Mouse (Mus musculus): Measurements from ENCODE around the gene Slc17a9. TPM values are rescaled to one million over a fixed set of nuclear protein-coding genes. Genes with fewer than 3 reads are reported as not detected.

Gene Slc17a9
- polyA plus RNA-seq, 1 experiment from 2014 or later, result 8.1 TPM

DNA sequence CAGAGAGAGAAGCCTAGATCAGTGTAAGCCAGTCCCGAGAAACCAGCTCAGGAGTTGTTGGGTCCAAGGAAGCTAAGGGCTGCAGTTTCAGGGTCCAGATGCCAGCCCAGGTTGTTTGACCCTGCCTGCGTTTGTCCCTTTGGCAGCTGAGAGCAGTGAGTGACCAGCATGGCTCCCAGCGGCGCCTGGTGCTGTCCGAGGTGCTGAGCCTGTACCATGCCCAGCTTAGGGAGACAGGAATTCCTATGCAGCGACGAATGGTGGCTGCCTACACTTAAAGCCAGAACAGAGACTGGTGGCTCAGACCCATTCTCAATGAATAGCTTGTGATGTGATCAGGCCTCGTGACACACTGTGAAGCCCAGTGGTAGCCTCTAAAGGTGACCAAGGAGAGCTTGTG is 30.8 kb downstream of the Slc17a9 start:
- H3K4me2 ChIP-seq, result no peak overlapping the region
- H3K27ac ChIP-seq (replicated peaks), result no peak overlapping the region
- WGBS (ENCODE audit: insufficient replicate concordance), result 4% methylated on average over 8 of the region's 8 CpGs
- no peak for ATAC-seq (ENCODE audit: insufficient read depth)
- no peaks in the 10 kb centered on the region for H3K9me3 ChIP-seq (replicated peaks)
- peaks cover 11% of the 10 kb centered on the region for H3K27me3 ChIP-seq
- H3K9ac ChIP-seq, result no peak overlapping the region
- no peaks in the 10 kb centered on the region for H3K4me1 ChIP-seq (replicated peaks)
- H3K4me3 ChIP-seq (replicated peaks), result no peak overlapping the region
- no peaks in the 10 kb centered on the region for H3K36me3 ChIP-seq (replicated peaks)

DNA sequence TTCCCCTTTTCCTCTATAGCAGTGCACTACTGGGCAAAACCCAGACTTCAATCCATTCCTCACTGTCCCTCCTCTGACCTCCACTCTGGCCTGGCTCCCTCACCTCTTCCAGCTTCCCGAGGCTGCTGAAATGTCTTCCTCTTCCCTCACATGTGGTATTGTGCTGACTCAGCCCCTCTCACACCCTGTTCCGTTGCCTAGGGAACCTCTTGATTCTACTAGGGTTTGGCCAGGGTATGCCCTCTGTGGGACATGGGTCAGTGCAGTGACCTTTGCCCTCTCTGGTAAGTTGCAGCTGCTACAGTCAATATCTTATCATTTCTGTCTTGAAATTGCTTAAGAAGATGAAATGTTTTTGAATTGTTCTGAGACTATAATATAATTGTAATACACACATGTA is 31.7 kb downstream of the Slc17a9 start:
- no peak overlapping the region for H3K9ac ChIP-seq
- no peak overlapping the region for H3K4me2 ChIP-seq
- H3K9me3 ChIP-seq (replicated peaks), result no peaks in the 10 kb centered on the region
- ATAC-seq (ENCODE audit: insufficient read depth), result no peak
- H3K27ac ChIP-seq (replicated peaks), result no peak overlapping the region
- no peak overlapping the region for H3K4me3 ChIP-seq (replicated peaks)
- 31% methylated on average over 2 of the region's 2 CpGs for WGBS (ENCODE audit: insufficient replicate concordance)
- no peaks in the 10 kb centered on the region for H3K36me3 ChIP-seq (replicated peaks)
- H3K27me3 ChIP-seq, result peaks cover 11% of the 10 kb centered on the region
- H3K4me1 ChIP-seq (replicated peaks), result no peaks in the 10 kb centered on the region

- Histone ChIP-seq H3K27me3 (peaks cover 11% of the 10 kb centered on the region), H3K27ac (replicated peaks) (no peak overlapping the region), H3K36me3 (replicated peaks) (no peaks in the 10 kb centered on the region), H3K9me3 (replicated peaks) (no peaks in the 10 kb centered on the region), H3K4me2 (no peak overlapping the region), H3K4me1 (replicated peaks) (no peaks in the 10 kb centered on the region), H3K4me3 (replicated peaks) (no peak overlapping the region), H3K9ac (no peak overlapping the region)
- ATAC-seq (ENCODE audit: insufficient read depth), result no peak
- 47% methylated on average over 15 of the region's 15 CpGs for WGBS (ENCODE audit: insufficient replicate concordance)
Measured at GRCm38 (mm10) chr2:180758513-180759263, 33.6 kb downstream of the Slc17a9 start.

GRCm38 (mm10) chr2:180764986-180765385 is 39.9 kb downstream of the Slc17a9 start:
- Histone ChIP-seq H3K9me3 (replicated peaks) (no peaks in the 10 kb centered on the region), H3K27ac (replicated peaks) (no peak overlapping the region), H3K27me3 (peaks cover 4% of the 10 kb centered on the region; the same call in 1 of the 2 replicates), H3K4me2 (no peak overlapping the region), H3K4me1 (replicated peaks) (no peaks in the 10 kb centered on the region), H3K4me3 (replicated peaks) (no peak overlapping the region), H3K9ac (no peak overlapping the region), H3K36me3 (replicated peaks) (no peaks in the 10 kb centered on the region)
- no peak for ATAC-seq (ENCODE audit: insufficient read depth)
- 69% methylated on average over 11 of the region's 11 CpGs for WGBS (ENCODE audit: insufficient replicate concordance)

DNA sequence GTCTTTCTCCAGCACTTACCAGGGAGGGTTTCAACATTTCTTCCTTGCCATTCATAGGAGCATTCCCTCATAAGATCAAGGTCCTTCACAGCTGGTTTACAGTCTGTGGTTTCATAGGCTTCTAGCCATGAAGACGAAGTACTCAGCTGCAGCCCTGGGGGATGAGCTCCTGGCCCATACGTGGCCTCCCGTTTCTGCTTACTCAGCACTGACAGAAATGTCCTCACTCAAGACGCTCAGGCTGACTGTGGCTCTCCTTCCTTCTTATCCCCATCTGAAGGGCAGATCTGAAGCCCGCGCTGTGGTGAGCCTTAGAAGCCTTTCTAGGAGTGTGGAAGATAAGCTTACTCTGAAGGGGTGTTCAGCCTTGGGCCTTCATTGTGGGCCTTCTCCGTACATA is 40.6 kb downstream of the Slc17a9 start:
- no peak overlapping the region for H3K27ac ChIP-seq (replicated peaks)
- no peak overlapping the region for H3K4me2 ChIP-seq
- H3K4me1 ChIP-seq (replicated peaks), result no peaks in the 10 kb centered on the region
- ATAC-seq (ENCODE audit: insufficient read depth), result no peak
- no peak overlapping the region for H3K4me3 ChIP-seq (replicated peaks)
- no peaks in the 10 kb centered on the region for H3K36me3 ChIP-seq (replicated peaks)
- WGBS (ENCODE audit: insufficient replicate concordance), result 61% methylated on average over 7 of the region's 7 CpGs
- H3K9ac ChIP-seq, result no peak overlapping the region
- H3K27me3 ChIP-seq, result peaks cover 9% of the 10 kb centered on the region; the same call in 1 of the 2 replicates
- no peaks in the 10 kb centered on the region for H3K9me3 ChIP-seq (replicated peaks)

GRCm38 (mm10) chr2:180775223-180775622 is 50.2 kb downstream of the Slc17a9 start:
- Histone ChIP-seq H3K27me3 (peaks cover 90% of the 10 kb centered on the region), H3K4me3 (replicated peaks) (no peak overlapping the region), H3K27ac (replicated peaks) (no peak overlapping the region), H3K9ac (no peak overlapping the region), H3K4me1 (replicated peaks) (no peaks in the 10 kb centered on the region), H3K36me3 (replicated peaks) (no peaks in the 10 kb centered on the region), H3K9me3 (replicated peaks) (no peaks in the 10 kb centered on the region), H3K4me2 (no peak overlapping the region)
- 4% methylated on average over 12 of the region's 12 CpGs for WGBS (ENCODE audit: insufficient replicate concordance)
- ATAC-seq (ENCODE audit: insufficient read depth), result no peak

DNA sequence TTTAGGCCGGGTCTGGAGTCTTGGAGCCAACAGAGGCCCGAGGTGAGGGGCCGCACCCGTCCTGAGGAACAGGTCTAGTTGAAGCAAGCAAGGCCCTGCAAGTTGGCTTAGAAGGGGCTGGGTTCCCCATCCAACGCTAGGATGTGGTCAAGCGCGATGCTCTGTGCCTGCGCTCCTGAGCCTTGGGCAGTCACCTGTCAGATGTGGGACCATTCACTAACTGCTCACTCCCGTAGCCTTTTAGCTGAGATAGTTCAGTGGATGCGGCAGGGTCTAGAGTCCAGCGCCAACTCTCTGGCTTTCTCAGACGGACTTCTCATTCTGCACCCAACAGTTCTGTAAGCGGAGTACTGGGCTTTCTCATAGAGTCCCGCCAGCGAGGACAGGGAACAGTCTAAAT is 50.6 kb downstream of the Slc17a9 start:
- H3K4me3 ChIP-seq (replicated peaks), result no peak overlapping the region

DNA sequence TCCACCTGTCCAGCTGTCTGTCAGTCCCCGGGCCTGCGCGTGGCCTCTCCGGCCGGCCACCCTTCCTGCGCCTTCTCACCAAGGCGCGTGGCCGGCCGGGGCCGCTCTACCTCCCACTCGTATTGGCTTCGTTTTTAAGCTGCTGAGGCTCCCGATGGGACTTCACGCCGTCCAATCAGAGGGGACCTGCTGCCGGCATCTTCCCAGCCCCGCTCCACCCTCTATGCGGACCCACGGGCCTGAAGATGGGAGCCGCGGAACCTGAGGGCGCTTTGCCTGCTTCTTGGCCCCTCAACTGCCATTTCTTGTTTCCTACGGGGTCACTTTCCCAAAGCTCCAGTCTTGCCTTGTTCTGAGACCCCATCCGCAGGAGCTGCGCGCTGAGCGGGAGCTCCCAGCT is 51.7 kb downstream of the Slc17a9 start, which contains the start of gene Bhlhe23:
Bhlhe23 (minus strand) TSS at position 108 of the 400 bp plus-strand sequence.
- Histone ChIP-seq H3K27me3 (peaks cover 92% of the 10 kb centered on the region), H3K4me3 (replicated peaks) (no peak within 1 kb of the TSS)
- ATAC-seq (ENCODE audit: insufficient read depth), result no peak

More for the DNA sequence above, 50.6 kb downstream of the Slc17a9 start:
- peaks cover 86% of the 10 kb centered on the region for H3K27me3 ChIP-seq
- no peak overlapping the region for H3K27ac ChIP-seq (replicated peaks)
- H3K9me3 ChIP-seq (replicated peaks), result no peaks in the 10 kb centered on the region
- H3K4me1 ChIP-seq (replicated peaks), result no peaks in the 10 kb centered on the region
- H3K36me3 ChIP-seq (replicated peaks), result no peaks in the 10 kb centered on the region
- no peak overlapping the region for H3K9ac ChIP-seq
- no peak for ATAC-seq (ENCODE audit: insufficient read depth)
- WGBS (ENCODE audit: insufficient replicate concordance), result 5% methylated on average over 15 of the region's 15 CpGs
- H3K4me2 ChIP-seq, result no peak overlapping the region

DNA sequence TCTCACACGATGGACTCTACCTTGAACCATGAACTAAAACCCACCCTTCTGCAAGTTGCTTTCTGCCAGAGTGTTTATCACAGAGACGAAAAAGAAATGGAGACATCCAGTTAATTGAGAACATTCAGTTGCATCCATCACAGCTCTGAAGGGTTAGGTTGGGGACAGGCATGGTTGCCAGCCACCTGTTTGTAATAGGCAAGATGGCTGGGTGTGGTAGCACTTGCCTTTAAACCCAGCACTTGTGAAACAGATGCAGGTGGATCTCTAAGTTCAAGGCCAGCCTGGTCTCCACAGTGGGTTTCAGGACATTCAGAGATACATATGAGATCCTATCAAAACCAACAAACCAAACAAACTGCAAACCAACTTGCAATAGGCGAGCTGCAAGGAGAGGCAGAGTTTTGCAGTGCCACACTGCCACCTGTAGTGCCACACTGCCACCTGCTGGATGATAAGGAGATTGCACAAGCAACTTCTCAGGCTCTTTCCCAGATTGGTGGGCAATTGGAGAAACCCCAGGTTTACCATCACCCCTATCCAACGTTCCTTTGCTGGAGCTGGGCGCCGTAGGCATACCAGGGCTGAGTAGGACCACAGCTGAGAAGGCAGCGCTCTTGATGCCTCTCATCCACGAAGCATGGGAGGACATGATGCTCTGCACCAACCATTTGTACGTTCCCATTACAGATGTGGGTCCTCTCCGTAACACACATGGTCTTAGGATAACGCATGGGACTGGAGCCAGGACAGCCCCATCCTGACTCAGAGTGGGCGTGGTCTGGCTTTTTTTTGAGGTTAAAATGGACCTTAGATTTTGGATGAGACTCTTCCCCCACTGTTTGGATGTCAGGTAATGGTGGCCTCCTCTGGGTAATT is 54.4 kb downstream of the Slc17a9 start:
- no peaks in the 10 kb centered on the region for H3K36me3 ChIP-seq (replicated peaks)
- no peaks in the 10 kb centered on the region for H3K9me3 ChIP-seq (replicated peaks)
- H3K4me2 ChIP-seq, result no peak overlapping the region
- no peaks in the 10 kb centered on the region for H3K4me1 ChIP-seq (replicated peaks)
- ATAC-seq (ENCODE audit: insufficient read depth), result no peak
- WGBS (ENCODE audit: insufficient replicate concordance), result 22% methylated on average over 12 of the region's 12 CpGs
- peaks cover 69% of the 10 kb centered on the region for H3K27me3 ChIP-seq
- H3K9ac ChIP-seq, result no peak overlapping the region
- H3K27ac ChIP-seq (replicated peaks), result no peak overlapping the region
- H3K4me3 ChIP-seq (replicated peaks), result no peak overlapping the region

More for the DNA sequence above, 51.7 kb downstream of the Slc17a9 start, which contains the start of gene Bhlhe23:
- 4% methylated on average over 28 of the region's 28 CpGs for WGBS (ENCODE audit: insufficient replicate concordance)
- Histone ChIP-seq H3K36me3 (replicated peaks) (no peaks in the 10 kb centered on the region), H3K9ac (no peak within 1 kb of the TSS), H3K4me1 (replicated peaks) (no peaks in the 10 kb centered on the region), H3K27ac (replicated peaks) (no peak within 1 kb of the TSS), H3K9me3 (replicated peaks) (no peaks in the 10 kb centered on the region), H3K4me2 (no peak within 1 kb of the TSS)

- WGBS (ENCODE audit: insufficient replicate concordance), result 11% methylated on average over 2 of the region's 2 CpGs
- ATAC-seq (ENCODE audit: insufficient read depth), result no peak
- no peaks in the 10 kb centered on the region for H3K36me3 ChIP-seq (replicated peaks)
- no peak overlapping the region for H3K4me2 ChIP-seq
- no peak overlapping the region for H3K27ac ChIP-seq (replicated peaks)
- peaks cover 61% of the 10 kb centered on the region for H3K27me3 ChIP-seq
- no peak overlapping the region for H3K4me3 ChIP-seq (replicated peaks)
- no peak overlapping the region for H3K9ac ChIP-seq
- no peaks in the 10 kb centered on the region for H3K9me3 ChIP-seq (replicated peaks)
- no peaks in the 10 kb centered on the region for H3K4me1 ChIP-seq (replicated peaks)
Measured at GRCm38 (mm10) chr2:180780282-180780681, 55.2 kb downstream of the Slc17a9 start.

DNA sequence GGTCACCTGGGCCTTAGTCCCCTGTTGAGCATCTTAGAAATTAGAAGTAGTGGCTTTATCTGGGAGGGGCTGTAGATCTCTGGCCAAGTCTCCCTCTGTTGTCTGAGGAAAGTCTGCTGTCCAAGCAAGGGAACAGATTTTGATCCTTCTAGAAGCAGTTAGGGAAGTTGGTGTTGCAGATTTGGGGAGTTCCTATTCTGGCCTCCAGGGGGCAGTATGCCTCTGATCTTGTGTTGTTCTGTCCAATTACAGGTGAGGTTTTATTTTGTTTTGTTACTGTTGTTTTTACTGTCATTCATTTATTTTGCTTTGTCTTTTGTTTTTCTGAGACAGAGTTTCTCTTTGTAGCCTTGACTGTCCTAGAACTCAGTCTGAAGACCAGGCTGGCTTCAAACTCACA is 61.7 kb downstream of the Slc17a9 start:
- no peak overlapping the region for H3K4me3 ChIP-seq (replicated peaks)
- H3K4me2 ChIP-seq, result no peak overlapping the region
- H3K4me1 ChIP-seq (replicated peaks), result no peaks in the 10 kb centered on the region
- no peak overlapping the region for H3K27ac ChIP-seq (replicated peaks)
- no peak for ATAC-seq (ENCODE audit: insufficient read depth)
- H3K36me3 ChIP-seq (replicated peaks), result no peaks in the 10 kb centered on the region
- H3K9me3 ChIP-seq (replicated peaks), result no peaks in the 10 kb centered on the region
- no peak overlapping the region for H3K9ac ChIP-seq
- peaks cover 36% of the 10 kb centered on the region for H3K27me3 ChIP-seq

Data from liver, embryonic 15.5 days (tissue).